Mouse (Mus musculus): ENCODE results near the gene Chrnd.

DNA sequence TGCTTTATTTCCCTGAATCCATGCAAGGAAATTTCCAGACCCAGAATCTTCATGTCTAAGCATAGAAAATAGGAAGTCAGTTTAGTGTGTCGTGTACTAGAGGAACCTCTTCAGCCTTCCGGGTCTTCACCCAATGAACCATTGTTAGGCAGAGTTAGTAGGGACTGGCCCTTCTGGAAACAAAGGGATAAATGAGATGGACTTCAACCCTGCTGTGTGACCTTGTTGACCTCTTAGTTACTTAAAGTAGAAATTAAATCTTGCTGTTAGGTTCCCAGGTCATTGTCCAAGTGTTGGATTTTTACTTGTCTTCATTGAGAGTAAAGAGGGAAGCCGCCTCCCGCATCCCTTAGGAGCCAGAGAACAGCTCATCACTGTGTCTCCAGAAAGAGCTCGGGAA, 40.2 kb downstream of the Chrnd start:
- TF ChIP-seq CTCF (IDR thresholded peaks at IDR 0.05; ENCODE audit: low read depth, low read length) (no peak), POLR2AphosphoS5 (IDR thresholded peaks at IDR 0.05; ENCODE audit: insufficient replicate concordance, low read depth, low read length) (no peak), TAL1 (conservative IDR thresholded peaks at IDR 0.05; ENCODE audit: low read depth, low read length) (no peak), GATA1 (IDR thresholded peaks at IDR 0.05; ENCODE audit: borderline replicate concordance, low read length) (no peak)

All from G1E (cell line).